In genomic region chr19:26872886-26873285, GRCm38 (mm10) we compare ENCODE assay signal across 24 mouse cellular contexts. TPM values are rescaled to one million over a fixed set of nuclear protein-coding genes. Genes with fewer than 3 reads are reported as not detected.
DNase-seq lines count a peak whose midpoint lies in the region; ATAC-seq and TF ChIP-seq lines count a peak whose summit lies in the region.
"Had no signal": no experiment of that assay in that cellular context is flagged by ENCODE, and none has a peak within 500 bp of the region (broad histone marks: within the 10 kb centered on the region; RNA-seq: fewer than 3 reads in every experiment).

No protein-coding gene starts in this region.

- no peak overlapping the region for H3K9ac ChIP-seq in forebrain, embryonic 13.5 days
- no peak overlapping the region for H3K9ac ChIP-seq in forebrain, embryonic 15.5 days (replicated peaks)
- no peak overlapping the region for H3K9ac ChIP-seq in midbrain, embryonic 15.5 days
- H3K9ac ChIP-seq: embryonic facial prominence, embryonic 12.5 days; liver, embryonic 13.5 days; lung, embryonic 15.5 days; neural tube, embryonic 12.5 days had no signal

- no peak overlapping the region for H3K4me3 ChIP-seq in forebrain, embryonic 13.5 days
- no peak overlapping the region for H3K4me3 ChIP-seq in forebrain, embryonic 10.5 days
- H3K4me3 ChIP-seq in forebrain, embryonic 15.5 days, result no peak overlapping the region
- no peak overlapping the region for H3K4me3 ChIP-seq in midbrain, embryonic 15.5 days
- no peak overlapping the region for H3K4me3 ChIP-seq in thymus, adult 2 months (ENCODE audit: control insufficient read depth, insufficient read depth, low read length)
- H3K4me3 ChIP-seq: embryonic facial prominence, embryonic 12.5 days; gastrocnemius, adult 2 months; liver, embryonic 13.5 days; lung, embryonic 15.5 days; neural tube, embryonic 12.5 days had no signal

- H3K4me2 ChIP-seq in forebrain, embryonic 13.5 days, result no peak overlapping the region
- H3K4me2 ChIP-seq in forebrain, embryonic 15.5 days (replicated peaks), result no peak overlapping the region
- H3K4me2 ChIP-seq in midbrain, embryonic 15.5 days, result no peak overlapping the region
- H3K4me2 ChIP-seq: embryonic facial prominence, embryonic 12.5 days; liver, embryonic 13.5 days; lung, embryonic 15.5 days; neural tube, embryonic 12.5 days had no signal

- peak overlapping the region; percentile 66; the same call in 1 of the 2 replicates for H3K27ac ChIP-seq in forebrain, embryonic 13.5 days
- no peak overlapping the region for H3K27ac ChIP-seq in forebrain, embryonic 10.5 days
- H3K27ac ChIP-seq in forebrain, embryonic 15.5 days (replicated peaks), result peak overlapping the region; percentile 69
- H3K27ac ChIP-seq in midbrain, embryonic 15.5 days, result peak overlapping the region; percentile 30; the same call in 1 of the 2 replicates
- no peak overlapping the region for H3K27ac ChIP-seq in thymus, adult 2 months (ENCODE audit: control insufficient read depth, insufficient read depth, low read length)
- H3K27ac ChIP-seq: embryonic facial prominence, embryonic 12.5 days; gastrocnemius, adult 2 months; liver, embryonic 13.5 days; lung, embryonic 15.5 days; macrophage; neural tube, embryonic 12.5 days had no signal

- DNase-seq in forebrain, embryonic 10.5 days (ENCODE audit: extremely low spot score, low spot score), result no peak
- peak; percentile 13 to 38 for DNase-seq in left cerebral cortex, postnatal 36 days (ENCODE audit: low spot score in 2 of 2)
- DNase-seq in left cerebral cortex, postnatal 14 days (ENCODE audit: low spot score in 2 of 2), result no peak
- no peak for DNase-seq in thymus, adult 2 months
- no peak for DNase-seq in kidney, postnatal 14 days
- DNase-seq: adrenal gland, postnatal 10 days; cerebellum, adult 18-20 months; gastrocnemius, adult 2 months; heart, postnatal 4 days; kidney, adult 11 months; kidney, postnatal 25 days; liver, embryonic 13.5 days had no signal

- TF ChIP-seq CTCF in thymus, adult 2 months (IDR thresholded peaks at IDR 0.05; ENCODE audit: borderline replicate concordance, control insufficient read depth, extremely low read depth, insufficient read depth, low read length, poor library complexity), result no peak

- peaks cover 43% of the 10 kb centered on the region for H3K4me1 ChIP-seq in forebrain, embryonic 13.5 days
- H3K4me1 ChIP-seq in forebrain, embryonic 10.5 days, result peaks cover 45% of the 10 kb centered on the region
- peaks cover 37% of the 10 kb centered on the region for H3K4me1 ChIP-seq in forebrain, embryonic 15.5 days
- peaks cover 28% of the 10 kb centered on the region for H3K4me1 ChIP-seq in midbrain, embryonic 15.5 days
- H3K4me1 ChIP-seq in thymus, adult 2 months (replicated peaks; ENCODE audit: control insufficient read depth, insufficient read depth, low read length), result no peaks in the 10 kb centered on the region
- H3K4me1 ChIP-seq: liver, embryonic 13.5 days had no signal

- no peaks in the 10 kb centered on the region for H3K27me3 ChIP-seq in forebrain, embryonic 13.5 days
- no peaks in the 10 kb centered on the region for H3K27me3 ChIP-seq in forebrain, embryonic 10.5 days (ENCODE audit: poor library complexity, severe bottlenecking)
- no peaks in the 10 kb centered on the region for H3K27me3 ChIP-seq in forebrain, embryonic 15.5 days
- no peaks in the 10 kb centered on the region for H3K27me3 ChIP-seq in midbrain, embryonic 15.5 days (replicated peaks)
- H3K27me3 ChIP-seq in thymus, adult 2 months (ENCODE audit: control insufficient read depth, insufficient read depth, low read length), result no peaks in the 10 kb centered on the region
- H3K27me3 ChIP-seq: CH12.LX; embryonic facial prominence, embryonic 12.5 days; liver, embryonic 13.5 days; lung, embryonic 15.5 days; neural tube, embryonic 12.5 days had no signal

- WGBS in forebrain, embryonic 13.5 days, result 41% methylated on average over 6 of the region's 6 CpGs
- 73% methylated on average over 6 of the region's 6 CpGs for WGBS in forebrain, embryonic 10.5 days
- 27% methylated on average over 6 of the region's 6 CpGs for WGBS in forebrain, embryonic 15.5 days
- WGBS in midbrain, embryonic 15.5 days, result 38% methylated on average over 6 of the region's 6 CpGs
- 96% methylated on average over 6 of the region's 6 CpGs for WGBS in thymus, adult 2 months

- H3K9me3 ChIP-seq in forebrain, embryonic 13.5 days (replicated peaks), result no peaks in the 10 kb centered on the region
- H3K9me3 ChIP-seq in forebrain, embryonic 10.5 days, result no peaks in the 10 kb centered on the region; the same call in 1 of the 2 replicates
- H3K9me3 ChIP-seq in forebrain, embryonic 15.5 days, result no peaks in the 10 kb centered on the region
- H3K9me3 ChIP-seq in midbrain, embryonic 15.5 days, result no peaks in the 10 kb centered on the region
- H3K9me3 ChIP-seq: embryonic facial prominence, embryonic 12.5 days; liver, embryonic 13.5 days; lung, embryonic 15.5 days; neural tube, embryonic 12.5 days had no signal

- H3K36me3 ChIP-seq in forebrain, embryonic 13.5 days (ENCODE audit: poor library complexity, severe bottlenecking), result no peaks in the 10 kb centered on the region
- no peaks in the 10 kb centered on the region for H3K36me3 ChIP-seq in forebrain, embryonic 10.5 days (replicated peaks)
- H3K36me3 ChIP-seq in forebrain, embryonic 15.5 days, result no peaks in the 10 kb centered on the region
- H3K36me3 ChIP-seq in midbrain, embryonic 15.5 days (replicated peaks), result no peaks in the 10 kb centered on the region
- H3K36me3 ChIP-seq in thymus, adult 2 months (ENCODE audit: control insufficient read depth, insufficient read depth, low read length), result no peaks in the 10 kb centered on the region
- H3K36me3 ChIP-seq: embryonic facial prominence, embryonic 12.5 days; liver, embryonic 13.5 days; lung, embryonic 15.5 days; neural tube, embryonic 12.5 days had no signal

- peak; percentile 68 for ATAC-seq in forebrain, embryonic 13.5 days
- ATAC-seq in forebrain, embryonic 15.5 days (replicated peaks), result peak; percentile 67
- ATAC-seq in midbrain, embryonic 15.5 days (replicated peaks), result peak; percentile 45; the same call in 1 of the 2 replicates

- intact Hi-C loops in left cerebral cortex, postnatal 36 days (cut with DNase I), result no loop called here
- intact Hi-C loops in left cerebral cortex, postnatal 14 days (cut with DNase I), result no loop called here

- TF ChIP-seq POLR2A in thymus, adult 2 months (IDR thresholded peaks at IDR 0.05; ENCODE audit: control insufficient read depth, extremely low read depth, insufficient read depth, low read length, poor library complexity), result no peak

RNA-seq across cellular contexts. Expression of gene Gm815, which starts 12.8 kb away (rescaled TPM):
- not detected in 2 replicates for polyA plus RNA-seq in forebrain, embryonic 13.5 days (2015; fragmentation: Nextera tagmentation; extraction: Ambion mirVana)
- polyA plus RNA-seq in forebrain, embryonic 10.5 days (2016; fragmentation: Nextera tagmentation; extraction: Ambion mirVana), result not detected in 2 replicates
- total RNA-seq in left cerebral cortex, postnatal 36 days (2021), result not detected
- not detected for total RNA-seq in left cerebral cortex, postnatal 14 days (2021)
- polyA plus RNA-seq in forebrain, embryonic 15.5 days (2015; fragmentation: Nextera tagmentation; extraction: Ambion mirVana), result not detected in 2 replicates
- not detected in 2 replicates for polyA plus RNA-seq in midbrain, embryonic 15.5 days (2015; fragmentation: Nextera tagmentation; extraction: Ambion mirVana)
- polyA plus RNA-seq in thymus, adult 2 months (2012; rRNA removed), result not detected in 2 replicates
- total RNA-seq: adrenal gland, postnatal 10 days; CH12.LX; common myeloid progenitor, adult 5-6 weeks; gastrocnemius, adult 2 months; granulocyte monocyte progenitor cell, adult 5-6 weeks; heart, postnatal 4 days had no signal
- polyA plus RNA-seq: embryonic facial prominence, embryonic 12.5 days; heart, embryonic 14.5 days; limb, embryonic 11.5 days; liver, embryonic 13.5 days; lung, embryonic 15.5 days; macrophage; neural tube, embryonic 12.5 days had no signal

Comparison
In these comparisons a context has a peak if more than half of its experiments do, and no peak if none do; other contexts are left out.
1. H3K27ac ChIP-seq: peak in forebrain, embryonic 13.5 days (single experiment), forebrain, embryonic 15.5 days (single experiment) and midbrain, embryonic 15.5 days (single experiment); none in forebrain, embryonic 10.5 days (single experiment) and thymus, adult 2 months (single experiment).
2. DNase-seq: peak in left cerebral cortex, postnatal 36 days (2 of 2); none in forebrain, embryonic 10.5 days (single experiment), left cerebral cortex, postnatal 14 days (0 of 2), thymus, adult 2 months (single experiment) and kidney, postnatal 14 days (single experiment).
3. Peak in every context shown above with its lines, with median percentiles within 50 percentile points of each other: ATAC-seq.